Mouse (Mus musculus): ENCODE measurements at regions not wholly inside any gene's neighbourhood (a gene's known extent, or its start where the extent isn't known, plus 50 kb on each side); places are given as distances from the start of the nearest gene placed in this dataset.

GRCm38 (mm10) chr3:38221834-38222215 is 262.8 kb downstream of the Ankrd50 start:
- no peak for DNase-seq (ENCODE audit: low spot score in 2 of 2)

GRCm38 (mm10) chr3:38220934-38221833 is 263.5 kb downstream of the Ankrd50 start:
- peak in 1 of 2 experiments; percentile 28 for DNase-seq (ENCODE audit: low spot score in 2 of 2)

DNA sequence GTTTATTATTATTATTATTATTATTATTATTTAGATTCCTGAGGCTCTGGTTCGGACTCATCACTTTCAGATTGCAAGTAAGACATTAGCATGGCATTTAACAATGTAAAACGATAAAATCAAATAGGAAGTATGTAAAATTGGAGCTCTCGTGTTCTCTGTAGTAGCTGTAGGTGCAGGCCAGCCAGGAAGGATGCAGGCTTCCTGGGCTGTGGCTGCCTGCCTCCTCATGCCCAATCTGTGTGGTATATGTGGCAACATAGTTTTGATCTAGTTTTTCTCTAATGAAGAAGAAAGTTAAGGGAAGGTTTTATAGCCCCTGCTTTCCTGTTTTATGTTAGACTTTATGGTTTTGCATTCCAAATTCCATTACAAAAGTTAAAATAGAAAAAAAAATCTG is 275.6 kb downstream of the Ankrd50 start:
- DNase-seq (ENCODE audit: low spot score in 2 of 2) = no peak

- no peak for DNase-seq (ENCODE audit: low spot score in 2 of 2)
These were observed 276.8 kb downstream of the Ankrd50 start for GRCm38 (mm10) chr3:38207867-38208266.

DNA sequence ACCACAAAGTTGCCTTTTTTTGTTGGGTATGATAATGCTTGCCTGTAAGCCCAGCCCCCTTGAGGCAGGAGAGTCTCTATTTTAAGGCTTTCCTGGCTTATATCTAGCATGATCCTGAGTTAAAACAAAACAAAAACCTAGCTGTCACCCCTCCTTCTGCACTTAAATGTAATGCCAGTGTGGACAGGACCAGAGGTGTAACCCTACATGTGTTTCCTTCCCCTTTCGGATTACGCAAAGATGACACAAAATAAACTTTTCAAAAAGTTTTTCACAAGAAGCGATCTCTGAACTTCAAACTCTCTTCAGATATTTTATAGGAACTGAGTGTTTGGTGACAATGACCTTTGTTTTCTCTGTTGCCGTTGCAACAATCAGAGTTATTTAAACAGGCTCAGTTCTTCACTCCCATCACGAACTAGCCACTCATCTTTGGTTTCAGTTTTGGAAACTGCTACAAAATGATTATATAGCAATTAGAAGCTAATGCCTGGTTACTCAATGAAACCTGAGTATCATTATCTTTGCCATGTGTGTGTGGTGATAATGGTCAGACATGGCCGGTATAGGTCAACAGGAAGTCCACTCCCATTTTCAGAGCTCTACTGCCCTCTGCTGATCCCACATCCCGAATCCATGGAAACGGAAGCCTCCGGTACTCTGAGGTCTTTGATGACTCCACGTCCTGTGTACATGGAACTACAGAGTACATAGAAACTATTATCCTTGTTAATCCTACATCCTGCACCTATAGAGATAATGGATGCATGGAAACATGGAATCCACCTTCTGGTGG is 282.6 kb downstream of the Ankrd50 start:
- peak; percentile 68 to 71 for DNase-seq (ENCODE audit: low spot score in 2 of 2)

- no peak for DNase-seq (ENCODE audit: low spot score in 2 of 2)
These were observed 290.6 kb downstream of the Ankrd50 start for GRCm38 (mm10) chr3:38194001-38194400.

DNA sequence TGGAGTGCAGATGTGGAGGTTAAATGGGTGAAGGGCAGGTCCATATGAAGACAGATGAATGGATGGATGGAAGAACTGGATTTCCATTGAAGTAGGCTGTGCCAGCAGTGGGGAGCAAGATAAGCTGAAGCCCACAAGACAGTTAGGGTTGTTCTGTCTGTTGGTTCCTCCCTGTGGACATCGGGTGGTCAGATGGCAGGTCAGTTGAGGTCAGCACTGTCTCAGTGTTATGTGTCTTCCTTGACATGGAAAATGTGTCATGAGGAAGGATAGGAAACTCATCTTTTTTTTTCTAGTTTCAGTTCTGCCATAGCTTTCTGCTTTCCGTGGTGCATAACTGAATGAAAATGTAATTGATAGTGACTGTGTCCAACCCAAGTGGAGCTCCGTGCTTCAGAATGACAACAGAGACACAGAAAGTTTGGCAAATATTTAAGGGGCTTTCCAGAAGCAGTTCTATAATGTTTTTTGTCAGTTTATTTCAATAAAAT is 297.2 kb downstream of the Ankrd50 start:
- no peak for DNase-seq (ENCODE audit: low spot score in 2 of 2)

- DNase-seq (ENCODE audit: low spot score in 2 of 2) = no peak
These were observed 298.1 kb downstream of the Ankrd50 start for GRCm38 (mm10) chr3:38186503-38186902.

DNA sequence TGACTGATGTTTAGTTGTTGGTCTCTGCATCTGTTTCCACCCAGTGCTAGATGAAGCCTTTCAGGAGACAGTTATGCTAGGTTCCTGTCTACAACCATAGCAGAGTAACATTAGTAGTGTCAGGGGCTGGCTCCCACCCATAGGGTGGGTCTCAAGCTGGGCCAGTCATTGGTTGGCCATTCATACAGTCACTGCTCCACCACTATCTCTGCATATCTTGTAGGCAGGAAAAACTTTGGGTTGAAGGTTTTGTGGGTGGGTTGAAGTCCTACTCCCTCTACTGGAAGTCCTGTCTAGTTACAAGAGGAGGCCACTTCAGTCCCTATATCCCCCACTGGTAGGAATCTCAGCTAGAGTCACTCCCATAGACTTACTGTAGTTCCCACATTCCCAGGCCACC is 306.3 kb downstream of the Ankrd50 start:
- no peak for DNase-seq (ENCODE audit: low spot score in 2 of 2)

GRCm38 (mm10) chr3:38175946-38176345 is 308.7 kb downstream of the Ankrd50 start:
- no peak for DNase-seq (ENCODE audit: low spot score in 2 of 2)

- no peak for DNase-seq (ENCODE audit: low spot score in 2 of 2)
These were observed 309.8 kb downstream of the Ankrd50 start for GRCm38 (mm10) chr3:38174735-38175280.

DNA sequence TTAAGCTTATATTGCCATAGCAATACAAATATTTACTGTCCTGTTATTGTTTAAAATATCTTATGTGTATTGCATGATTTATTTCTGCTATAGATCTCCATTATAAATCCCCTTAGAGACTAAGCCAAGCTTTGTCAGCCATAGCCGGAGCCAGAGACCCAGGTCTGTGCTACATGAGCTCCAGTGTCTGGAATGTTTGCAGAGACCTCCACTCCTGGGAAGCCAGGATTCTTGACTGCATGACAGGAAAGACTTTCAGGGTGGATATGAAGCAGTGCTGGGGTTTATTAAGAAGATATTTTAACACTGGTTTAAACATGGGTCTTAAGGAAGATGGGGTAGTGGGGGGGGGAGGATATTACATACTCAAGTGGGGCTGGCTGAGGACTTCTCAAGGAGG is 332.2 kb downstream of the Ankrd50 start:
- no peak for DNase-seq (ENCODE audit: low spot score in 2 of 2)

DNA sequence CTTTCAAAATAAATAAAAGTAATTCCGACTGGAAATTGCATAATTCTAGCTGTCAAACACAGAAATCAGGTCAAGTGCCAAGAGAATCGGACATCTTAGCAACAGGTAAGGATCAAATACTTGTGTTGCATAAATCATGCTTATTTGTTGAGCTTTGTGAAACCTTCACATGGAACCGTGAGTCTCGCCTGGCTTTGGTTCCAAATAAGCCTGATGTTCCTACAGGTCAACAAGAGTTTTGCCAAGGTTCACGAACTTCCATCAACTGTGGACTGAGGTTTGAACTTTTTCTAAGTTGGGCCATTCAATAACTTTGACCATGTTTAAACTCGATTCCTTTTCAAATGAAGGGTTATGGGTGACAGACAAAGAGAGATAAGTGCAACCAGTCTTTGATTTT is 332.8 kb downstream of the Ankrd50 start:
- no peak for DNase-seq (ENCODE audit: low spot score in 2 of 2)

DNA sequence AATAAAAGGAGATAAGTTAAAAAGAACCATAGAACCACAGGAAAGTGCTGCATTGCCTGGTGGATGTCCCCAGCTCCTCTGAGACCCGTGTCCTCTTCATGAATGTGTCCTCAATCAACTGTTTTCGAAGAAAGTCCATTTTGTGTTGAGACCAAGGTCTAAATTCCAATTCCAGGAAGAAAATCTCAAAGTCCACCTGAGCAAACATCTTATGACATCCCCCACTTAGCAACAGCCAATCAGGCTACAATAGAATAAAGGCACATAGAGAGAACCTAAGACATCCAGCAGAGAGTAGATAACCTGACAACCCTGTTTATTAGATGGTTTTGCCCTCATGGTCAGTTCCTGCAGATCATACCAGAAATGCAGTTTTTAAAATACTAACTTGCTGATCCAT is 338.0 kb downstream of the Ankrd50 start:
- DNase-seq (ENCODE audit: low spot score in 2 of 2) = no peak

DNA sequence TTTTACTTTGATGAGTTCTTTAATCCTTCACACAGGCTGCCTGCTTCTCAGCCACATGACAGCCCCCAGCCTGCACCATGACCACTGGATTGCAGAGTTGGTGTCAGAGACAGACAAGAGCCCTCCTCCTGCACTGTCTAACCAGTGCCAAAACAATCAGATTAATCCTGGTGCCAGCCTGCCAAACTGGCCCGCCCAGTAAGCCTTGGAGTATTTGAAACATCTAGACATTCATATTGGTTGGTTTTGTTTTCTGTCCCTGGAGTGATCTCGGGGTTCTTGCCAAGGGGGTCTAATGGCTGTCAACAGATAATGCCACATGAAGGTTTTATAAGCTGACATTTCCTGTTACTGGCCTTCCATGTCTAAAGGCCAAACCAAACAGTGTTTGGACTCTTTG is 339.2 kb downstream of the Ankrd50 start:
- DNase-seq (ENCODE audit: low spot score in 2 of 2) = no peak

GRCm38 (mm10) chr3:38144650-38145049 is 340.0 kb downstream of the Ankrd50 start:
- no peak for DNase-seq (ENCODE audit: low spot score in 2 of 2)

DNA sequence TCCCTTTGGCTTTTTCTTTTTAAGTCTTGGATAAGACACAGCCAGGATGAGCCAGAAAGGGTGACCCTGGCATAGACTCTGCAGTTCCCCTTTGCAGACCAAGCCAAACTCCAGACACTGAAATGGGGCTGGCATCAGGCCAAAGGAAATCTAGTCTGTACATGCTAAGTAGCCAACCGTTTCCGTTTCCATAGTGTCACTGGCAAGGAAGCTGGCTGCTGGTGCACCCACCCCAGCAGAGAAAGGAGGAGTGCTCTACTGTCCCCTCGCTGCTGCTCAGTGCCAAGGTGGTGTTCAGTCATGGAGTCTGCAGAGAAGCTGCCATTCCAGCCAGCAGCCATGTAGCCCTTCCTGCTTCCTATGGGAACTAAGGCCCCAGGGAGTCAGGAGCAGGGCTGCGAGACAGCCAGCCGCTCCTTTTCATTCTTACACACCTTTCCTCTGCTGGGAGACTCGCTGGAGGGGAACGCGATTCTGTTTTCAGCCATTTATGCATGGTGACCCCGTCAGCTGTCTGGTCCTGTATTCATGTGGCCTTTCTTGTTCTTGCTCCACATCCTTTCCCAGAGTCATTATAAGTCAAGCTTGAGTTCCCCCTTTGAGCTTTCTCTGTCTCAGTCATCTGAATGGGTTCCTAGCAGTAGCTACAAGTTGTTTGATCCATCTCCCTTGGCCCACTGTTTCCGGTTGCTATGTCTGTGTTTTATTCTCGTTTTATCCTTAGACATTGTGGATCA is 341.3 kb downstream of the Ankrd50 start:
- peak; percentile 42 to 52 for DNase-seq (ENCODE audit: low spot score in 2 of 2)

DNA sequence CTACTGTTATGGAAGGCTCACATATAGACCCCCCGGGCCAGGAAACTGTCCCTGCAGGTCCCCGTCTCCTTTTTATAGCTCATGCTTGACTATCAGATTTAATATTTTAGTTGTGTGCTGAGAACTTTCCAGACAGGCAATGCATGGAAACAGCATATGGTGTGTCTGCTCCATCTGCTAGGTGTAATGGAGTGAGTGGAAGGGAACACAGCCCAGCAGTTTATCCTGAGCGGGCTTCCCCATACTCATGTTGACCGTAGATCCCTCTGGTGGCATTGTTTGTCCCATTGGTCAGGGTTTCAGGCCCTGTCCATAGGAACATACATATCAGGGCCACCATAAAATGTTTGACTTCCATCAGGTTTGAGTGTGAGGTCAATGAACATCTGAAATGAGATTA is 345.3 kb downstream of the Ankrd50 start:
- no peak for DNase-seq (ENCODE audit: low spot score in 2 of 2)

DNA sequence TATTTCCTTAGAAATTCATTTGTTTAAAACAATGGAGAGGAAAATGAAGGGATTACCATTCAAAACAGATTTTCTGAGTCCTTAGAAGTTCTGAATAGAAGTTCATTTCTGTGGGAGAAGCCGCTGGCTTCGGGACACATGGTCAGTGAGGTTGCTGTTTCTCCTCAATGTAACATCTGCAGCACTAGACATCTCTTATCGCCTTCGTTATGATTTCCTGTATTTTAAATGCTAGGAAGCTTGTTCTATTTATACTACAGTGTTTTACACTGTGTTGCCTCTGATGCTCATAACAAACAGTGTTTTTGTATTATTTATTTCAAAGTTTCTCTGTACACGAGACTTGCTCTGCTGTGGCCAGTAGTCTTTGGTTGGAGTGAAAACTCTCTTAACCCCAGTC is 346.6 kb downstream of the Ankrd50 start:
- no peak for DNase-seq (ENCODE audit: low spot score in 2 of 2)

DNA sequence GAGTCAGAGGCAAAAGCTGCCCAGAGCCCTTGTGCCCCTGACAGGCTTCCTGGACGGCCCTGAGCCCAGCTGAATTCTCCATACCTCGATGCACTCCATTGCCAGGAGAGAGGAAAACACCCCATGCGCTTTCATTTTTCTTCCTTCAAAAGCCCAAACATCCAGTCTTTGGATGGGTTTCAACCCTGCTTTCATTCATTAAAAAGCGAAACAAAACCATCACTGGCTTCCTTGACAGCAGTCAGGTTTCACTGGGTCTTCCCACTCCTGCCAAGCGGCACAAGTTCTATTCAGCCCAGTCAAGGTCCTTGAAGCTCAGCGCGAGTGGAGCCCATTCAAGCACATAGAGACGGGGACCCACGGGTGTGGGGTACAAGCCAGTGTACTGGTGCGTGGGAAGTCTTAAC is 348.8 kb downstream of the Ankrd50 start:
- no peak for DNase-seq (ENCODE audit: low spot score in 2 of 2)

- no peak for DNase-seq (ENCODE audit: low spot score in 2 of 2)
These were observed 350.2 kb downstream of the Ankrd50 start for GRCm38 (mm10) chr3:38134425-38134824.
